Mouse (Mus musculus) MEL (cell line): ENCODE data around the gene Cldn19. TPM values are rescaled to one million over a fixed set of nuclear protein-coding genes. Genes with fewer than 3 reads are reported as not detected.

ENCODE experiments used
- DNase-seq: peaks from one replicate; pipeline ENCODE4 v3.0.0; 2011; ENCODE audit warnings: low read depth, low spot score
- H3K27ac ChIP-seq: 2 replicates; pipeline ENCODE4 v1.5.1; 2012; ENCODE audit warnings: low read depth, mild to moderate bottlenecking, control low read depth, low read length, moderate library complexity; ENCODE audit not compliant: control insufficient read depth
- H3K27me3 ChIP-seq, 2 experiments: fragments of 150-350 bp in 1 of 2; sonication (generic) in 1 of 2; 2 replicates each; pipeline ENCODE4 v1.6.1; 2012; ENCODE audit warnings: low read length in 2 of 2, mild to moderate bottlenecking in 2 of 2, improper control_type of control experiment in 1 of 2, moderate library complexity in 1 of 2; ENCODE audit not compliant: insufficient read depth in 2 of 2, control insufficient read depth in 1 of 2
- H3K36me3 ChIP-seq, 2 experiments: 2 replicates each; pipeline ENCODE4 v1.6.1; 2012 to 2014; ENCODE audit warnings: low read length in 2 of 2, improper control_type of control experiment in 1 of 2, inconsistent platforms in 1 of 2, mild to moderate bottlenecking in 1 of 2; ENCODE audit not compliant: insufficient read depth in 2 of 2, control insufficient read depth in 1 of 2
- H3K4me1 ChIP-seq, 2 experiments: fragments of 150-350 bp in 1 of 2; sonication (generic) in 1 of 2; 2 replicates each; pipeline ENCODE4 v1.6.1; 2012; ENCODE audit warnings: low read length in 2 of 2, improper control_type of control experiment in 1 of 2, mild to moderate bottlenecking in 1 of 2; ENCODE audit not compliant: insufficient read depth in 2 of 2, control insufficient read depth in 1 of 2
- H3K4me3 ChIP-seq, 2 experiments: fragments of 150-350 bp in 1 of 2; sonication (generic) in 1 of 2; 2 replicates each; pipeline ENCODE4 v1.5.1; 2012; ENCODE audit warnings: low read depth in 2 of 2, low read length in 2 of 2, mild to moderate bottlenecking in 2 of 2, moderate library complexity in 2 of 2, control low read depth in 1 of 2, improper control_type of control experiment in 1 of 2; ENCODE audit not compliant: control insufficient read depth in 1 of 2, insufficient read depth in 1 of 2
- H3K79me2 ChIP-seq: 2 replicates; pipeline ENCODE4 v1.6.1; 2012; ENCODE audit warnings: mild to moderate bottlenecking, low read length, moderate library complexity; ENCODE audit not compliant: control insufficient read depth, poor library complexity, insufficient read depth
- H3K9ac ChIP-seq: 2 replicates; pipeline ENCODE4 v1.6.1; 2012; ENCODE audit warnings: low read depth, mild to moderate bottlenecking, control low read depth, low read length, moderate library complexity; ENCODE audit not compliant: control insufficient read depth, poor library complexity, severe bottlenecking
- H3K9me3 ChIP-seq: fragments of 150-350 bp; sonication (generic); replicated peaks from 2 replicates; pipeline ENCODE4 v1.6.1; 2012; ENCODE audit warnings: mild to moderate bottlenecking, low read length, improper control_type of control experiment, moderate library complexity; ENCODE audit not compliant: insufficient read depth
- BHLHE40 ChIP-seq: IDR thresholded peaks from 2 replicates; pipeline ENCODE4 v1.6.1; 2012; ENCODE audit warnings: low read depth, mild to moderate bottlenecking, inconsistent platforms, low read length, improper control_type of control experiment, borderline replicate concordance
- CHD1 ChIP-seq: IDR thresholded peaks from 2 replicates; pipeline ENCODE4 v1.6.1; 2012; ENCODE audit warnings: low read depth, mild to moderate bottlenecking, inconsistent platforms, low read length, improper control_type of control experiment
- CHD2 ChIP-seq: IDR thresholded peaks from 2 replicates; pipeline ENCODE4 v1.6.1; 2011; ENCODE audit warnings: low read length, improper control_type of control experiment
- CTCF ChIP-seq, 3 experiments: IDR thresholded peaks in 2 of 3; conservative IDR thresholded peaks in 1 of 3; 2 replicates each; pipeline ENCODE4 v1.5.1; 2011 to 2012; ENCODE audit warnings: low read length in 3 of 3, low read depth in 2 of 3, mild to moderate bottlenecking in 2 of 3, improper control_type of control experiment in 1 of 3, inconsistent platforms in 1 of 3, mixed read lengths in 1 of 3, moderate library complexity in 1 of 3; ENCODE audit not compliant: control insufficient read depth in 1 of 3, insufficient read depth in 1 of 3, poor library complexity in 1 of 3, severe bottlenecking in 1 of 3
- E2F4 ChIP-seq: IDR thresholded peaks from 2 replicates; pipeline ENCODE4 v1.6.1; 2011; ENCODE audit warnings: low read depth, low read length, improper control_type of control experiment, borderline replicate concordance
- ELF1 ChIP-seq: IDR thresholded peaks from 2 replicates; pipeline ENCODE4 v1.6.1; 2014; ENCODE audit warnings: low read depth, mild to moderate bottlenecking, inconsistent platforms, low read length, improper control_type of control experiment, moderate library complexity
- EP300 ChIP-seq, 2 experiments: IDR thresholded peaks; 2 replicates each; pipeline ENCODE4 v1.6.1; 2011; ENCODE audit warnings: improper control_type of control experiment in 2 of 2, low read length in 2 of 2, low read depth in 1 of 2, mild to moderate bottlenecking in 1 of 2
- ETS1 ChIP-seq: IDR thresholded peaks from 2 replicates; pipeline ENCODE4 v1.6.1; 2012; ENCODE audit warnings: low read depth, mild to moderate bottlenecking, inconsistent platforms, low read length, improper control_type of control experiment, moderate library complexity
- GABPA ChIP-seq: IDR thresholded peaks from 2 replicates; pipeline ENCODE4 v1.6.1; 2012; ENCODE audit warnings: low read depth, mild to moderate bottlenecking, inconsistent platforms, low read length, improper control_type of control experiment, moderate library complexity
- GATA1 ChIP-seq: IDR thresholded peaks from 2 replicates; pipeline ENCODE4 v1.6.1; 2011; ENCODE audit warnings: low read depth, low read length, improper control_type of control experiment
- HCFC1 ChIP-seq: IDR thresholded peaks from 2 replicates; pipeline ENCODE4 v1.6.1; 2012; ENCODE audit warnings: low read depth, mild to moderate bottlenecking, inconsistent platforms, low read length, improper control_type of control experiment, moderate library complexity
- JUND ChIP-seq: IDR thresholded peaks from 2 replicates; pipeline ENCODE4 v1.6.1; 2011; ENCODE audit warnings: low read depth, mild to moderate bottlenecking, improper control_type of control experiment, low read length
- KAT2A ChIP-seq: conservative IDR thresholded peaks from 2 replicates; pipeline ENCODE4 v1.6.1; 2012; ENCODE audit warnings: low read depth, low read length, improper control_type of control experiment, inconsistent platforms
- MAFK ChIP-seq: IDR thresholded peaks from 2 replicates; pipeline ENCODE4 v1.6.1; 2011; ENCODE audit warnings: low read depth, mild to moderate bottlenecking, low read length, improper control_type of control experiment, borderline replicate concordance
- MAX ChIP-seq: IDR thresholded peaks from 2 replicates; pipeline ENCODE4 v1.6.1; 2011; ENCODE audit warnings: low read length, improper control_type of control experiment
- MAZ ChIP-seq: IDR thresholded peaks from 2 replicates; pipeline ENCODE4 v1.6.1; 2012; ENCODE audit warnings: low read depth, mild to moderate bottlenecking, inconsistent platforms, low read length, improper control_type of control experiment
- MXI1 ChIP-seq: IDR thresholded peaks from 2 replicates; pipeline ENCODE4 v1.6.1; 2011; ENCODE audit warnings: mild to moderate bottlenecking, low read depth, low read length, improper control_type of control experiment
- MYB ChIP-seq: IDR thresholded peaks from 2 replicates; pipeline ENCODE4 v1.6.1; 2011; ENCODE audit warnings: mild to moderate bottlenecking, low read depth, low read length, improper control_type of control experiment
- MYC ChIP-seq: IDR thresholded peaks from 2 replicates; pipeline ENCODE4 v1.6.1; 2011; ENCODE audit warnings: low read depth, mild to moderate bottlenecking, low read length, improper control_type of control experiment, moderate library complexity
- NELFE ChIP-seq: IDR thresholded peaks from 2 replicates; pipeline ENCODE4 v1.6.1; 2011; ENCODE audit warnings: low read depth, low read length, improper control_type of control experiment
- NRF1 ChIP-seq: IDR thresholded peaks from 2 replicates; pipeline ENCODE4 v1.6.1; 2014; ENCODE audit warnings: low read depth, mild to moderate bottlenecking, inconsistent platforms, low read length, improper control_type of control experiment, moderate library complexity; ENCODE audit not compliant: poor library complexity, insufficient read depth, severe bottlenecking
- POLR2A ChIP-seq, 2 experiments: IDR thresholded peaks; 2 replicates each; pipeline ENCODE4 v1.6.1; 2011 to 2012; ENCODE audit warnings: low read length in 2 of 2, mild to moderate bottlenecking in 2 of 2, control low read depth in 1 of 2, improper control_type of control experiment in 1 of 2, low read depth in 1 of 2, moderate library complexity in 1 of 2; ENCODE audit not compliant: control insufficient read depth in 1 of 2, insufficient read depth in 1 of 2, poor library complexity in 1 of 2
- POLR2AphosphoS2 ChIP-seq: IDR thresholded peaks from 2 replicates; pipeline ENCODE4 v1.6.1; 2011; ENCODE audit warnings: low read length, improper control_type of control experiment
- POLR2AphosphoS5 ChIP-seq: IDR thresholded peaks from 2 replicates; pipeline ENCODE4 v1.6.1; 2012; ENCODE audit warnings: low read depth, borderline replicate concordance, mild to moderate bottlenecking, inconsistent platforms, low read length, moderate library complexity, mixed read lengths
- RAD21 ChIP-seq: IDR thresholded peaks from 2 replicates; pipeline ENCODE4 v1.6.1; 2011; ENCODE audit warnings: mild to moderate bottlenecking, low read depth, low read length, improper control_type of control experiment
- RCOR1 ChIP-seq: IDR thresholded peaks from 2 replicates; pipeline ENCODE4 v1.6.1; 2012; ENCODE audit warnings: low read depth, mild to moderate bottlenecking, inconsistent platforms, low read length, improper control_type of control experiment
- SIN3A ChIP-seq: IDR thresholded peaks from 2 replicates; pipeline ENCODE4 v1.6.1; 2012; ENCODE audit warnings: low read length, improper control_type of control experiment, inconsistent platforms
- SMC3 ChIP-seq: IDR thresholded peaks from 2 replicates; pipeline ENCODE4 v1.6.1; 2011; ENCODE audit warnings: low read depth, low read length, improper control_type of control experiment
- TAL1 ChIP-seq: IDR thresholded peaks from 2 replicates; pipeline ENCODE4 v1.6.1; 2012; ENCODE audit warnings: mild to moderate bottlenecking, inconsistent platforms, low read length, moderate library complexity, mixed read lengths
- TBP ChIP-seq: IDR thresholded peaks from 2 replicates; pipeline ENCODE4 v1.8.0; 2011; ENCODE audit warnings: low read depth, low read length, improper control_type of control experiment
- TCF12 ChIP-seq: IDR thresholded peaks from 2 replicates; pipeline ENCODE4 v1.6.1; 2014; ENCODE audit warnings: low read depth, mild to moderate bottlenecking, inconsistent platforms, low read length, improper control_type of control experiment, moderate library complexity
- UBTF ChIP-seq: IDR thresholded peaks from 2 replicates; pipeline ENCODE4 v1.6.1; 2012; ENCODE audit warnings: low read depth, mild to moderate bottlenecking, inconsistent platforms, low read length, improper control_type of control experiment, moderate library complexity, borderline replicate concordance; ENCODE audit not compliant: insufficient read depth
- USF1 ChIP-seq: IDR thresholded peaks from 2 replicates; pipeline ENCODE4 v1.6.1; 2014; ENCODE audit warnings: low read depth, mild to moderate bottlenecking, inconsistent platforms, low read length, improper control_type of control experiment, moderate library complexity
- USF2 ChIP-seq, 2 experiments: IDR thresholded peaks; 2 replicates each; pipeline ENCODE4 v1.6.1; 2011 to 2012; ENCODE audit warnings: improper control_type of control experiment in 2 of 2, low read length in 2 of 2, borderline replicate concordance in 1 of 2, inconsistent platforms in 1 of 2, low read depth in 1 of 2, mild to moderate bottlenecking in 1 of 2; ENCODE audit not compliant: insufficient read depth in 1 of 2
- ZC3H11A ChIP-seq: IDR thresholded peaks from 2 replicates; pipeline ENCODE4 v1.6.1; 2012; ENCODE audit warnings: low read depth, mild to moderate bottlenecking, inconsistent platforms, low read length, improper control_type of control experiment
- ZKSCAN1 ChIP-seq: IDR thresholded peaks from 2 replicates; pipeline ENCODE4 v1.6.1; 2012; ENCODE audit warnings: low read depth, mild to moderate bottlenecking, inconsistent platforms, low read length, improper control_type of control experiment, moderate library complexity
- ZMIZ1 ChIP-seq: IDR thresholded peaks from 2 replicates; pipeline ENCODE4 v1.6.1; 2012; ENCODE audit warnings: low read depth, mild to moderate bottlenecking, inconsistent platforms, low read length, improper control_type of control experiment, moderate library complexity
- ZNF384 ChIP-seq: IDR thresholded peaks from 2 replicates; pipeline ENCODE4 v1.6.1; 2012; ENCODE audit warnings: low read depth, mild to moderate bottlenecking, inconsistent platforms, low read length, improper control_type of control experiment
- polyA plus RNA-seq, 2 experiments: library from polyadenylated mRNA; stranded (reverse) in 1 of 2; unstranded in 1 of 2; fragments of >175 nt in 1 of 2; fragments of >200 nt in 1 of 2; gene quantifications; 2 replicates each; pipeline versions ENCODE4 v1.2.1 to v1.2.4; 2012; ENCODE audit warnings: low replicate concordance in 2 of 2, low read depth in 1 of 2; ENCODE audit not compliant: insufficient read length in 2 of 2, insufficient read depth in 1 of 2, missing spikeins in 1 of 2
- total RNA-seq: library from RNA; depleted of rRNA; stranded (reverse); fragments of 300-350 nt; gene quantifications from 2 replicates; pipeline ENCODE4 v1.2.3, GENCODE M21; 2012

Gene Cldn19
- total and polyA plus RNA-seq, 3 experiments, result not detected

- Histone ChIP-seq H3K27ac (peak overlapping the region; percentile 45), H3K36me3 (peaks cover 0 to 2% of the 10 kb centered on the region in 2 experiments; a peak in 2 of 4 replicates), H3K9me3 (no peaks in the 10 kb centered on the region), H3K9ac (peak overlapping the region; percentile 63), H3K79me2 (no peaks in the 10 kb centered on the region), H3K27me3 (no peaks in the 10 kb centered on the region), H3K4me3 (peak overlapping the region; percentile 43 to 51), H3K4me1 (no peaks in the 10 kb centered on the region; a peak in 2 of 4 replicates)
- peak; percentile 88 for DNase-seq
- TF ChIP-seq SIN3A (peak; percentile 69; the same call in 1 of the 2 replicates), BHLHE40 (peak; percentile 49; the same call in 1 of the 2 replicates), ETS1 (0 out of 2 replicates have a peak, but pooled peaks have one; percentile 10), TBP (0 out of 2 replicates have a peak, but pooled peaks have one; percentile 50), NELFE (peak; percentile 51; the same call in 1 of the 2 replicates), MAFK (no peak), MYB (no peak), ZC3H11A (no peak), POLR2AphosphoS5 (no peak), RCOR1 (no peak), ZMIZ1 (no peak), MYC (peak; percentile 90), MAX (peak; percentile 69), RAD21 (peak; percentile 45), JUND (no peak), ZNF384 (no peak), CHD1 (no peak), UBTF (no peak), MAZ (no peak), E2F4 (no peak), SMC3 (peak; percentile 59), USF2 (IDR thresholded peaks at IDR 0.05; ENCODE audit: borderline replicate concordance in 1 of 2, insufficient read depth in 1 of 2, low read depth in 1 of 2, low read length in 2 of 2) (no peak), ELF1 (no peak), GABPA (no peak), TCF12 (no peak), USF1 (no peak), POLR2A (IDR thresholded peaks at IDR 0.05; ENCODE audit: control insufficient read depth in 1 of 2, insufficient read depth in 1 of 2, low read depth in 1 of 2, low read length in 2 of 2, poor library complexity in 1 of 2) (peak; percentile 23 to 59; a peak in 2 of 4 replicates), NRF1 (no peak), KAT2A (no peak), TAL1 (no peak), GATA1 (no peak), POLR2AphosphoS2 (no peak), CHD2 (no peak), ZKSCAN1 (no peak), CTCF (IDR thresholded peaks at IDR 0.05 in 2 of 3, conservative IDR thresholded peaks at IDR 0.05 in 1 of 3; ENCODE audit: control insufficient read depth in 1 of 3, insufficient read depth in 1 of 3, low read depth in 2 of 3, low read length in 3 of 3, poor library complexity in 1 of 3, severe bottlenecking in 1 of 3) (peak; percentile 53 to 91 (median 82)), MXI1 (peak; percentile 87; the same call in 1 of the 2 replicates), EP300 (IDR thresholded peaks at IDR 0.05; ENCODE audit: low read depth in 1 of 2, low read length in 2 of 2) (no peak), HCFC1 (peak; percentile 40; the same call in 1 of the 2 replicates)
These were observed 16.0 kb upstream of the Cldn19 start for GRCm38 (mm10) chr4:119239181-119239682.
